Comparison of ENCODE assay signal across 23 mouse cellular contexts in the genomic region with DNA sequence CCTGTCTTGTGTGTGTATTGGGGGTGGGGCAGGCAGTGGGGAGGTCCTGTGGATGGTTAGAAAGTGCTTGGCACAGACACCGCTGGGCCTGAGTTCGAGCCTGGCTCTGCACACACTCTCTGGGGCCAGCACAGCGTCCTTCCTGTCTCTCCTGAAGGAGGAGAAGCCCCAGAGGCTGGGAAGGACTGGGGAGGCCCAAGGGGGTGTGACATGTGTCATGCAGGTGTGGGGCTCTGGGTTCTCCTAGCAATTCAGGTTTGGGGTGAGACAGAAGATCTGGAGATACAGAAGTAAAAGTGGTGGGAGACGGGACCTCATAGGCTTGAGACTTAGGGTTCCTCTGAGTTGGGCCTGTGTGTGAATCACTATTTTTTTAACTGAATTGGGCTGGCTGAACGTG. TPM values are rescaled to one million over a fixed set of nuclear protein-coding genes. Genes with fewer than 3 reads are reported as not detected.
DNase-seq lines count a peak whose midpoint lies in the region; ATAC-seq and TF ChIP-seq lines count a peak whose summit lies in the region.
"Had no signal": no experiment of that assay in that cellular context is flagged by ENCODE, and none has a peak within 500 bp of the region (broad histone marks: within the 10 kb centered on the region; RNA-seq: fewer than 3 reads in every experiment).

No protein-coding gene starts in this region.

- no peaks in the 10 kb centered on the region for H3K9me3 ChIP-seq in hindbrain, embryonic 10.5 days
- no peaks in the 10 kb centered on the region for H3K9me3 ChIP-seq in hindbrain, postnatal 0 days (ENCODE audit: low read length)
- H3K9me3 ChIP-seq in lung, embryonic 16.5 days (ENCODE audit: control insufficient read depth, low read length) = no peaks in the 10 kb centered on the region
- no peaks in the 10 kb centered on the region for H3K9me3 ChIP-seq in embryonic facial prominence, embryonic 14.5 days (ENCODE audit: control insufficient read depth, low read length)
- no peaks in the 10 kb centered on the region for H3K9me3 ChIP-seq in limb, embryonic 14.5 days (ENCODE audit: control insufficient read depth, low read length)
- H3K9me3 ChIP-seq: forebrain, embryonic 13.5 days; midbrain, embryonic 12.5 days had no signal

- no peak for TF ChIP-seq POLR2A in limb, embryonic 14.5 days (IDR thresholded peaks at IDR 0.05; ENCODE audit: borderline replicate concordance, extremely low read depth, insufficient read depth, insufficient read length)

- no peak for DNase-seq in hindbrain, embryonic 10.5 days (ENCODE audit: low spot score)
- DNase-seq in hindbrain, postnatal 0 days (ENCODE audit: low spot score) = no peak
- no peak for DNase-seq in lung, postnatal 36 days
- DNase-seq in embryonic facial prominence, embryonic 14.5 days (ENCODE audit: low spot score) = no peak
- DNase-seq in limb, embryonic 14.5 days (ENCODE audit: low spot score) = no peak
- no peak for DNase-seq in layer of hippocampus, adult 18-20 months (ENCODE audit: low spot score in 2 of 2)
- no peak for DNase-seq in left cerebral cortex, postnatal 14 days (ENCODE audit: low spot score in 2 of 2)
- DNase-seq: cerebellum, adult 18-20 months; cerebellum, postnatal 25 days; gastrocnemius, postnatal 10 days; heart, adult 18-20 months; layer of hippocampus, postnatal 36 days; retina, postnatal 1 day; thymus, postnatal 14 days had no signal

- intact Hi-C loops in left cerebral cortex, postnatal 14 days (cut with DNase I) = no loop called here

- TF ChIP-seq CTCF in hindbrain, postnatal 0 days (IDR thresholded peaks at IDR 0.05; ENCODE audit: low read depth) = no peak

- H3K36me3 ChIP-seq in hindbrain, embryonic 10.5 days = no peaks in the 10 kb centered on the region
- no peaks in the 10 kb centered on the region for H3K36me3 ChIP-seq in hindbrain, postnatal 0 days (ENCODE audit: insufficient read depth, low read length)
- H3K36me3 ChIP-seq in lung, embryonic 16.5 days (ENCODE audit: control insufficient read depth, insufficient read depth, low read length) = no peaks in the 10 kb centered on the region
- no peaks in the 10 kb centered on the region for H3K36me3 ChIP-seq in embryonic facial prominence, embryonic 14.5 days (ENCODE audit: control insufficient read depth, insufficient read depth, low read length)
- H3K36me3 ChIP-seq in limb, embryonic 14.5 days (ENCODE audit: control insufficient read depth, insufficient read depth, low read length) = no peaks in the 10 kb centered on the region
- H3K36me3 ChIP-seq: midbrain, embryonic 12.5 days had no signal

- peaks cover 41% of the 10 kb centered on the region for H3K27me3 ChIP-seq in hindbrain, embryonic 10.5 days (ENCODE audit: insufficient read depth, poor library complexity, severe bottlenecking)
- 0 out of 2 replicates have a peak, but pooled peaks cover 4% of the 10 kb centered on the region for H3K27me3 ChIP-seq in hindbrain, postnatal 0 days (ENCODE audit: insufficient read depth, low read length)
- no peaks in the 10 kb centered on the region for H3K27me3 ChIP-seq in lung, embryonic 16.5 days (ENCODE audit: control insufficient read depth, insufficient read depth, low read depth, low read length)
- no peaks in the 10 kb centered on the region for H3K27me3 ChIP-seq in embryonic facial prominence, embryonic 14.5 days (replicated peaks; ENCODE audit: control insufficient read depth, insufficient read depth, low read length)
- H3K27me3 ChIP-seq in limb, embryonic 14.5 days (ENCODE audit: control insufficient read depth, insufficient read depth, low read length) = no peaks in the 10 kb centered on the region
- H3K27me3 ChIP-seq: CH12.LX had no signal

- H3K4me1 ChIP-seq in hindbrain, embryonic 10.5 days (replicated peaks) = peaks cover 65% of the 10 kb centered on the region
- 0 out of 2 replicates have a peak, but pooled peaks cover 6% of the 10 kb centered on the region for H3K4me1 ChIP-seq in hindbrain, postnatal 0 days (ENCODE audit: insufficient read depth, low read length)
- H3K4me1 ChIP-seq in lung, embryonic 16.5 days (replicated peaks; ENCODE audit: control insufficient read depth, insufficient read depth, low read length) = peaks cover 45% of the 10 kb centered on the region
- peaks cover 55% of the 10 kb centered on the region for H3K4me1 ChIP-seq in embryonic facial prominence, embryonic 14.5 days (ENCODE audit: control insufficient read depth, insufficient read depth, low read length)
- H3K4me1 ChIP-seq in limb, embryonic 14.5 days (ENCODE audit: control insufficient read depth, insufficient read depth, low read length) = peaks cover 75% of the 10 kb centered on the region

- no peak overlapping the region for H3K9ac ChIP-seq in hindbrain, postnatal 0 days (replicated peaks; ENCODE audit: low read length)
- H3K9ac ChIP-seq in lung, embryonic 16.5 days (ENCODE audit: low read length) = peak overlapping the region; percentile 36
- H3K9ac ChIP-seq in embryonic facial prominence, embryonic 14.5 days (ENCODE audit: low read depth, low read length) = no peak overlapping the region
- H3K9ac ChIP-seq in limb, embryonic 14.5 days (ENCODE audit: low read depth, low read length, severe bottlenecking) = no peak overlapping the region
- H3K9ac ChIP-seq: forebrain, embryonic 13.5 days; liver, embryonic 14.5 days; midbrain, embryonic 12.5 days had no signal

- no peak overlapping the region for H3K4me3 ChIP-seq in hindbrain, embryonic 10.5 days
- no peak overlapping the region for H3K4me3 ChIP-seq in hindbrain, postnatal 0 days (ENCODE audit: low read length)
- H3K4me3 ChIP-seq in lung, embryonic 16.5 days (ENCODE audit: low read length) = no peak overlapping the region
- no peak overlapping the region for H3K4me3 ChIP-seq in embryonic facial prominence, embryonic 14.5 days (ENCODE audit: low read depth, low read length)
- no peak overlapping the region for H3K4me3 ChIP-seq in limb, embryonic 14.5 days (replicated peaks; ENCODE audit: low read length)
- H3K4me3 ChIP-seq: forebrain, embryonic 13.5 days; layer of hippocampus, adult 2 months; midbrain, embryonic 12.5 days had no signal

- H3K4me2 ChIP-seq in hindbrain, postnatal 0 days (ENCODE audit: low read depth, low read length) = no peak overlapping the region
- H3K4me2 ChIP-seq in lung, embryonic 16.5 days (ENCODE audit: low read depth, low read length) = no peak overlapping the region
- no peak overlapping the region for H3K4me2 ChIP-seq in embryonic facial prominence, embryonic 14.5 days (ENCODE audit: low read depth, low read length)
- peak overlapping the region; percentile 22; the same call in 1 of the 2 replicates for H3K4me2 ChIP-seq in limb, embryonic 14.5 days (replicated peaks; ENCODE audit: low read depth, low read length, severe bottlenecking)
- H3K4me2 ChIP-seq: forebrain, embryonic 13.5 days; midbrain, embryonic 12.5 days had no signal

- peak overlapping the region; percentile 68 for H3K27ac ChIP-seq in hindbrain, embryonic 10.5 days
- H3K27ac ChIP-seq in hindbrain, postnatal 0 days = no peak overlapping the region
- peak overlapping the region; percentile 94 for H3K27ac ChIP-seq in lung, embryonic 16.5 days (ENCODE audit: low read length)
- peak overlapping the region; percentile 92 for H3K27ac ChIP-seq in embryonic facial prominence, embryonic 14.5 days (replicated peaks; ENCODE audit: low read depth, low read length)
- peak overlapping the region; percentile 84 for H3K27ac ChIP-seq in limb, embryonic 14.5 days (replicated peaks; ENCODE audit: low read depth, low read length)
- H3K27ac ChIP-seq: layer of hippocampus, adult 2 months; liver, embryonic 14.5 days; macrophage had no signal

- no peak for ATAC-seq in hindbrain, postnatal 0 days
- no peak for ATAC-seq in lung, embryonic 16.5 days (ENCODE audit: low read depth)
- ATAC-seq in embryonic facial prominence, embryonic 14.5 days (ENCODE audit: low read depth) = no peak
- ATAC-seq in limb, embryonic 14.5 days (ENCODE audit: low FRiP score, low read depth) = no peak
- ATAC-seq: intestine, embryonic 16.5 days had no signal

- WGBS in hindbrain, embryonic 10.5 days = 66% methylated on average over 5 of the region's 5 CpGs
- WGBS in hindbrain, postnatal 0 days = 80% methylated on average over 5 of the region's 5 CpGs
- 52% methylated on average over 5 of the region's 5 CpGs for WGBS in lung, embryonic 16.5 days
- WGBS in embryonic facial prominence, embryonic 14.5 days = 55% methylated on average over 5 of the region's 5 CpGs
- WGBS in limb, embryonic 14.5 days = 46% methylated on average over 5 of the region's 5 CpGs

RNA-seq across cellular contexts. Expression of a gene that starts 25.0 kb away (rescaled TPM):
- 45.3 and 45.5 TPM in 2 replicates for polyA plus RNA-seq in hindbrain, embryonic 10.5 days (2016; fragmentation: Nextera tagmentation; extraction: Ambion mirVana)
- 0.93 and 1.2 TPM in 2 replicates for total RNA-seq in hindbrain, postnatal 0 days (2014; rRNA removed)
- 3.6 and 4.3 TPM in 2 replicates for polyA plus RNA-seq in hindbrain, postnatal 0 days (2015; fragmentation: Nextera tagmentation; extraction: Ambion mirVana)
- 120 and 130 TPM in 2 replicates for polyA plus RNA-seq in lung, embryonic 16.5 days (2015; fragmentation: Nextera tagmentation; extraction: Ambion mirVana)
- polyA plus RNA-seq in embryonic facial prominence, embryonic 14.5 days (2014; fragmentation: Nextera tagmentation; extraction: Ambion mirVana) = 64.1 and 69.7 TPM in 2 replicates
- polyA plus RNA-seq in limb, embryonic 14.5 days (2012; rRNA removed) = 123 and 187 TPM in 2 replicates
- 67.9 and 69.1 TPM in 2 replicates for polyA plus RNA-seq in limb, embryonic 14.5 days (2014; fragmentation: Nextera tagmentation; extraction: Ambion mirVana)
- under 1 TPM; 0.32 to 0.53 TPM for total RNA-seq in layer of hippocampus, adult 18-20 months (2021)
- under 1 TPM; 0.86 to 0.95 TPM for total RNA-seq in left cerebral cortex, postnatal 14 days (2021)
- total RNA-seq: monocyte, adult 5-6 weeks had no signal
- polyA plus RNA-seq: macrophage had no signal
